Mouse (Mus musculus): Measurements from ENCODE around the gene Selenos. TPM values are rescaled to one million over a fixed set of nuclear protein-coding genes. Genes with fewer than 3 reads are reported as not detected.

Gene Selenos
- total and polyA plus RNA-seq, 3 experiments: 79.9 to 103 TPM; not detected in 1

DNA sequence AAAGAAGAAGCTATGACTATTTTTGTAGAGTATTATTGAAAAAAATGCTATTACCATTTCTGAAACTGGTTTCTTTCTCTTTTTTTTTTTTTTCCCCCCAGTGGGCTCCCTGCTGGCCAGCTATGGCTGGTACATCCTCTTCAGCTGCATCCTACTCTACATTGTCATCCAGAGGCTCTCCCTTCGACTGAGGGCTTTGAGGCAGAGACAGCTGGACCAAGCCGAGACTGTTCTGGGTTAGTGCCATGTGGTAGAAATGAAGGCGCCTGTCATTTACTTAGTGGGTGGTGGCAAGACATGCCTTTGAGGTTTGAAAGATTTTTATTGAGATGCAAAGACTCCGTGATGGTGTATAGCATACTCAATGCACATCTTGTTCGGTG lies 773 bp downstream of the Selenos start:
- Histone ChIP-seq H3K9me3 (replicated peaks; ENCODE audit: insufficient read depth, low read length) (no peaks in the 10 kb centered on the region), H3K36me3 (ENCODE audit: control insufficient read depth in 1 of 2, insufficient read depth in 2 of 2, low read length in 2 of 2) (peaks cover 10 to 14% of the 10 kb centered on the region in 2 experiments), H3K4me1 (ENCODE audit: control insufficient read depth in 1 of 2, insufficient read depth in 2 of 2, low read length in 2 of 2) (peaks cover 0 to 2% of the 10 kb centered on the region in 2 experiments; a peak in 1 of 4 replicates), H3K9ac (ENCODE audit: control insufficient read depth, low read depth, low read length, poor library complexity, severe bottlenecking) (peak overlapping the region; percentile 76), H3K27me3 (ENCODE audit: control insufficient read depth in 1 of 2, insufficient read depth in 2 of 2, low read length in 2 of 2) (no peaks in the 10 kb centered on the region), H3K4me3 (ENCODE audit: control insufficient read depth in 1 of 2, insufficient read depth in 1 of 2, low read depth in 2 of 2, low read length in 2 of 2) (peak overlapping the region; percentile 78 to 84), H3K27ac (ENCODE audit: control insufficient read depth, low read depth, low read length) (no peak overlapping the region; the same call in 1 of the 2 replicates), H3K79me2 (ENCODE audit: control insufficient read depth, insufficient read depth, low read length, poor library complexity) (peaks cover 5% of the 10 kb centered on the region)
- TF ChIP-seq CTCF (IDR thresholded peaks at IDR 0.05 in 2 of 3, conservative IDR thresholded peaks at IDR 0.05 in 1 of 3; ENCODE audit: control insufficient read depth in 1 of 3, insufficient read depth in 1 of 3, low read depth in 2 of 3, low read length in 3 of 3, poor library complexity in 1 of 3, severe bottlenecking in 1 of 3) (no peak; a peak in 1 of 6 replicates), ZNF384 (IDR thresholded peaks at IDR 0.05; ENCODE audit: low read depth, low read length) (peak; percentile 74)
- peak; percentile 51 for DNase-seq (ENCODE audit: low read depth, low spot score)

DNA sequence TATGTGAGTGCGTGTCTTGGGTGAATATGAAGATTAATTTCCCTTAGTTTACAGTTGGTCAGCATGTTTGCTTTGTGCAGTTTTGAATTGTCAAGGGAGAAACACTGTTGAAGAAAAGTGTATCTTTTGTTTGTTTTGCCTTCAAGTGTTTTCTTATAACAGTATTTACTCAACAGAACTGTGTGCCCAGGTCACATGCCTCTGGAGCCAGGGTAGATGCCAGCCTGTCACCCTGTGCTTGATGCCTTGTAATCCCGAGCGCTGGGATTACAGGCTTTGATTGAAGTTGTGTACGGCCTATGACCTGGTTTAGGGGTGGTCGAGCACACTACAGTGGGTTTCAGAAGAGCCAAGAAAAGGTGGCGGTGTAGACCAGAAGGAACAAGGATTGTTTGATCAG lies 4.3 kb downstream of the Selenos start:
- Histone ChIP-seq H3K4me1 (ENCODE audit: control insufficient read depth in 1 of 2, insufficient read depth in 2 of 2, low read length in 2 of 2) (peaks cover 0 to 2% of the 10 kb centered on the region in 2 experiments; a peak in 1 of 4 replicates), H3K36me3 (ENCODE audit: control insufficient read depth in 1 of 2, insufficient read depth in 2 of 2, low read length in 2 of 2) (peaks cover 9 to 19% of the 10 kb centered on the region in 2 experiments), H3K9ac (ENCODE audit: control insufficient read depth, low read depth, low read length, poor library complexity, severe bottlenecking) (no peak overlapping the region), H3K9me3 (replicated peaks; ENCODE audit: insufficient read depth, low read length) (no peaks in the 10 kb centered on the region), H3K27ac (ENCODE audit: control insufficient read depth, low read depth, low read length) (no peak overlapping the region), H3K79me2 (ENCODE audit: control insufficient read depth, insufficient read depth, low read length, poor library complexity) (peaks cover 5% of the 10 kb centered on the region), H3K4me3 (ENCODE audit: control insufficient read depth in 1 of 2, insufficient read depth in 1 of 2, low read depth in 2 of 2, low read length in 2 of 2) (no peak overlapping the region), H3K27me3 (ENCODE audit: control insufficient read depth in 1 of 2, insufficient read depth in 2 of 2, low read length in 2 of 2) (no peaks in the 10 kb centered on the region)
- no peak for DNase-seq (ENCODE audit: low read depth, low spot score)
- no peak for TF ChIP-seq UBTF (IDR thresholded peaks at IDR 0.05; ENCODE audit: borderline replicate concordance, insufficient read depth, low read depth, low read length)
- no peak for TF ChIP-seq ETS1 (IDR thresholded peaks at IDR 0.05; ENCODE audit: low read depth, low read length)

DNA sequence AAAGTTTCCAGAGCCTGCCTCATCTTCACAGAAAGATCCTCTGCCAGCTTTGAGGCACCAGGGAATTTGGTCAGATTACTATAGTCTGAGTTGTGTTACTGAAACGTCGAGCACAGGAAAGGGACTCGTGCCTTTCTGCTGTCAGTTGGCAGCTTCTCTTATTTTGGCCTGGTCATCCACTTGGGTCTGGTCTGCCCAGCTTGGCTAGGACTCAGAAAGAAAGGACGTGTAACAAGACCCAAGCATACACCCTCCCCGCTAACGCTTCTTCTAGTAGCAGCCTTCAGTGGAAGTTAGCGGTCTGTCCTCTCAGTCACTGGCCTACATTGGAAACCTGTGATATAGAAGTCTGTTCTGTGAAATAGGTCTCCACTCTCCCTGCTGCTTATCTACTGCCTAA lies 5.1 kb downstream of the Selenos start:
- TF ChIP-seq UBTF (IDR thresholded peaks at IDR 0.05; ENCODE audit: borderline replicate concordance, insufficient read depth, low read depth, low read length) (no peak), TAL1 (IDR thresholded peaks at IDR 0.05; ENCODE audit: low read length) (no peak), RAD21 (IDR thresholded peaks at IDR 0.05; ENCODE audit: low read depth, low read length) (no peak), POLR2AphosphoS2 (IDR thresholded peaks at IDR 0.05; ENCODE audit: low read length) (no peak), GATA1 (IDR thresholded peaks at IDR 0.05; ENCODE audit: low read depth, low read length) (no peak), HCFC1 (IDR thresholded peaks at IDR 0.05; ENCODE audit: low read depth, low read length) (no peak), POLR2AphosphoS5 (IDR thresholded peaks at IDR 0.05; ENCODE audit: borderline replicate concordance, low read depth, low read length) (no peak), MAZ (IDR thresholded peaks at IDR 0.05; ENCODE audit: low read depth, low read length) (no peak), KAT2A (conservative IDR thresholded peaks at IDR 0.05; ENCODE audit: low read depth, low read length) (no peak), MAFK (IDR thresholded peaks at IDR 0.05; ENCODE audit: borderline replicate concordance, low read depth, low read length) (no peak), CHD2 (IDR thresholded peaks at IDR 0.05; ENCODE audit: low read length) (no peak), BHLHE40 (IDR thresholded peaks at IDR 0.05; ENCODE audit: borderline replicate concordance, low read depth, low read length) (no peak), ETS1 (IDR thresholded peaks at IDR 0.05; ENCODE audit: low read depth, low read length) (no peak), TBP (IDR thresholded peaks at IDR 0.05; ENCODE audit: low read depth, low read length) (no peak), ELF1 (IDR thresholded peaks at IDR 0.05; ENCODE audit: low read depth, low read length) (no peak), CTCF (IDR thresholded peaks at IDR 0.05 in 2 of 3, conservative IDR thresholded peaks at IDR 0.05 in 1 of 3; ENCODE audit: control insufficient read depth in 1 of 3, insufficient read depth in 1 of 3, low read depth in 2 of 3, low read length in 3 of 3, poor library complexity in 1 of 3, severe bottlenecking in 1 of 3) (no peak), CHD1 (IDR thresholded peaks at IDR 0.05; ENCODE audit: low read depth, low read length) (no peak), ZMIZ1 (IDR thresholded peaks at IDR 0.05; ENCODE audit: low read depth, low read length) (no peak), NRF1 (IDR thresholded peaks at IDR 0.05; ENCODE audit: insufficient read depth, low read depth, low read length, poor library complexity, severe bottlenecking) (no peak), JUND (IDR thresholded peaks at IDR 0.05; ENCODE audit: low read depth, low read length) (no peak)
- no peak for DNase-seq (ENCODE audit: low read depth, low spot score)
- Histone ChIP-seq H3K4me3 (ENCODE audit: control insufficient read depth in 1 of 2, insufficient read depth in 1 of 2, low read depth in 2 of 2, low read length in 2 of 2) (no peak overlapping the region), H3K79me2 (ENCODE audit: control insufficient read depth, insufficient read depth, low read length, poor library complexity) (peaks cover 4% of the 10 kb centered on the region), H3K27me3 (ENCODE audit: control insufficient read depth in 1 of 2, insufficient read depth in 2 of 2, low read length in 2 of 2) (no peaks in the 10 kb centered on the region), H3K4me1 (ENCODE audit: control insufficient read depth in 1 of 2, insufficient read depth in 2 of 2, low read length in 2 of 2) (peaks cover 0 to 2% of the 10 kb centered on the region in 2 experiments; a peak in 1 of 4 replicates), H3K27ac (ENCODE audit: control insufficient read depth, low read depth, low read length) (no peak overlapping the region), H3K36me3 (ENCODE audit: control insufficient read depth in 1 of 2, insufficient read depth in 2 of 2, low read length in 2 of 2) (peaks cover 7 to 19% of the 10 kb centered on the region in 2 experiments), H3K9ac (ENCODE audit: control insufficient read depth, low read depth, low read length, poor library complexity, severe bottlenecking) (no peak overlapping the region), H3K9me3 (replicated peaks; ENCODE audit: insufficient read depth, low read length) (no peaks in the 10 kb centered on the region)
